Comparison of ENCODE assay signal across 8 mouse cellular contexts in the genomic region with DNA sequence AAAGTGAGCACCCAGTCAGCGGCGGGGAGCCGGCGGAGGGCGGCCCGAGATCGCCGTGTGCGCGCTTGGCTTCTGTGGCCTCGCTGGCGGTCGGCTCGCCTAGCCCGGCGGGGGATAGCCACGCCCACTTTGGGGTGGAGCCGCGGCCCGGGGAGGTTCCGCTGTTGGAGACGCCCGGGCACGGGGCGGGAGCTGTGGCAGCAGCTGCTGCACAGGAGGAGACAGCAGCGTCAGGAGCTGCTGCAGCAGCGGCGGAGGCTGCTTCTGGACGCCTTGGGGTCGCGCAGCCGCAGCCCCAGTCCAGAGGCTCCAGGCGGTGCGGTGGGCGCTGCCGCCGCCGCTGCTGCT. TPM values are rescaled to one million over a fixed set of nuclear protein-coding genes. Genes with fewer than 3 reads are reported as not detected.
A peak's percentile ranks its signal among the peaks of the same experiment; 100 is the strongest.
DNase-seq lines count a peak whose midpoint lies in the region; ATAC-seq and TF ChIP-seq lines count a peak whose summit lies in the region.

Gene Ttc7, plus strand, starts transcription at position 181 of the 348 bp plus-strand sequence.

- no peaks in the 10 kb centered on the region for H3K79me2 ChIP-seq in CH12.LX (replicated peaks; ENCODE audit: control insufficient read depth, extremely low read depth, insufficient read depth, poor library complexity, severe bottlenecking)

- H3K9me3 ChIP-seq in CH12.LX (replicated peaks; ENCODE audit: low read length): no peaks in the 10 kb centered on the region
- H3K9me3 ChIP-seq in forebrain, embryonic 12.5 days: no peaks in the 10 kb centered on the region
- H3K9me3 ChIP-seq in heart, postnatal 0 days (replicated peaks; ENCODE audit: control insufficient read depth, low read length): no peaks in the 10 kb centered on the region
- no peaks in the 10 kb centered on the region for H3K9me3 ChIP-seq in liver, postnatal 0 days (ENCODE audit: low read length)
- H3K9me3 ChIP-seq in neural tube, embryonic 14.5 days (ENCODE audit: control insufficient read depth, low read length): no peaks in the 10 kb centered on the region

- peak; percentile 81 for TF ChIP-seq POLR2A in CH12.LX (IDR thresholded peaks at IDR 0.05; ENCODE audit: low read depth, low read length)

- no peak for TF ChIP-seq RAD21 in CH12.LX (IDR thresholded peaks at IDR 0.05; ENCODE audit: low read depth, low read length)

- peak within 1 kb of the TSS; percentile 63 for H3K27ac ChIP-seq in CH12.LX (ENCODE audit: insufficient read depth, low read depth)
- H3K27ac ChIP-seq in forebrain, embryonic 12.5 days: peak within 1 kb of the TSS; percentile 82
- H3K27ac ChIP-seq in heart, postnatal 0 days (ENCODE audit: low read depth): peak within 1 kb of the TSS; percentile 93
- peak within 1 kb of the TSS; percentile 99 for H3K27ac ChIP-seq in liver, postnatal 0 days (ENCODE audit: low read depth)
- H3K27ac ChIP-seq in neural tube, embryonic 14.5 days (ENCODE audit: low read depth, low read length): peak within 1 kb of the TSS; percentile 81

- no peak for TF ChIP-seq EP300 in CH12.LX (IDR thresholded peaks at IDR 0.05; ENCODE audit: low read length)
- no peak for TF ChIP-seq EP300 in heart, postnatal 0 days (IDR thresholded peaks at IDR 0.05; ENCODE audit: low read depth)
- no peak for TF ChIP-seq EP300 in liver, postnatal 0 days (IDR thresholded peaks at IDR 0.05; ENCODE audit: low read depth)

- WGBS in forebrain, embryonic 12.5 days: under 1% methylated on average over 29 of the region's 38 CpGs
- WGBS in heart, postnatal 0 days: under 1% methylated on average over 33 of the region's 38 CpGs
- 1% methylated on average over 38 of the region's 38 CpGs for WGBS in large intestine, adult 2 months
- under 1% methylated on average over 37 of the region's 38 CpGs for WGBS in liver, postnatal 0 days (ENCODE audit: insufficient replicate concordance)
- WGBS in neural tube, embryonic 14.5 days: 0% methylated on average over 28 of the region's 38 CpGs

- H3K36me3 ChIP-seq in CH12.LX (replicated peaks in 1 of 2; ENCODE audit: control insufficient read depth in 1 of 2, insufficient read depth in 1 of 2, low read length in 1 of 2): peaks cover 0 to 7% of the 10 kb centered on the region in 2 experiments
- H3K36me3 ChIP-seq in forebrain, embryonic 12.5 days (replicated peaks): no peaks in the 10 kb centered on the region
- no peaks in the 10 kb centered on the region for H3K36me3 ChIP-seq in heart, postnatal 0 days (replicated peaks; ENCODE audit: control insufficient read depth, insufficient read depth, low read length)
- no peaks in the 10 kb centered on the region; the same call in 1 of the 2 replicates for H3K36me3 ChIP-seq in liver, postnatal 0 days (replicated peaks; ENCODE audit: insufficient read depth, low read length)
- H3K36me3 ChIP-seq in neural tube, embryonic 14.5 days (ENCODE audit: control insufficient read depth, insufficient read depth, low read length): no peaks in the 10 kb centered on the region

- peak; percentile 95 for ATAC-seq in forebrain, embryonic 12.5 days (ENCODE audit: low FRiP score)
- peak; percentile 95 for ATAC-seq in heart, postnatal 0 days (ENCODE audit: insufficient read depth, low read depth)
- ATAC-seq in liver, postnatal 0 days: peak; percentile 90
- peak; percentile 93 for ATAC-seq in neural tube, embryonic 14.5 days (ENCODE audit: low read depth)

- H3K9ac ChIP-seq in CH12.LX (ENCODE audit: insufficient read depth, low read depth): peak within 1 kb of the TSS; percentile 91
- H3K9ac ChIP-seq in forebrain, embryonic 12.5 days: peak within 1 kb of the TSS; percentile 82
- H3K9ac ChIP-seq in heart, postnatal 0 days (replicated peaks; ENCODE audit: low read depth, low read length): peak within 1 kb of the TSS; percentile 75
- H3K9ac ChIP-seq in liver, postnatal 0 days (replicated peaks): peak within 1 kb of the TSS; percentile 97
- H3K9ac ChIP-seq in neural tube, embryonic 14.5 days (replicated peaks; ENCODE audit: low read depth, low read length): peak within 1 kb of the TSS; percentile 80

- DNase-seq in CH12.LX (ENCODE audit: extremely low read depth): peak; percentile 90
- peak; percentile 89 for DNase-seq in c-Kit-positive CD71-positive TER-119-negative erythroid progenitor cells, embryonic 14.5 days (ENCODE audit: low read depth)
- peak; percentile 93 for DNase-seq in heart, postnatal 0 days (ENCODE audit: low spot score)
- DNase-seq in large intestine, adult 2 months (ENCODE audit: low read depth, low spot score): peak; percentile 82
- peak; percentile 99 for DNase-seq in liver, postnatal 0 days
- peak; percentile 99 for DNase-seq in testis, postnatal 10 days (ENCODE audit: low spot score)

- TF ChIP-seq CTCF in CH12.LX (conservative IDR thresholded peaks at IDR 0.05 in 1 of 2, IDR thresholded peaks at IDR 0.05 in 1 of 2; ENCODE audit: low read depth in 2 of 2, low read length in 2 of 2): no peak
- TF ChIP-seq CTCF in heart, postnatal 0 days (IDR thresholded peaks at IDR 0.05; ENCODE audit: low read depth): no peak
- no peak for TF ChIP-seq CTCF in liver, postnatal 0 days (IDR thresholded peaks at IDR 0.05; ENCODE audit: low read depth)

- in situ Hi-C loops in CH12.LX (cut with MboI; ENCODE audit: low pct_ligation_motif_present, low pct_unique_long_range_greater_than_20kb, low sequenced_read_pairs): no loop called here

- peak within 1 kb of the TSS; percentile 96 for H3K4me2 ChIP-seq in CH12.LX (ENCODE audit: insufficient read depth, low read depth, poor library complexity, severe bottlenecking)
- peak within 1 kb of the TSS; percentile 98 for H3K4me2 ChIP-seq in forebrain, embryonic 12.5 days
- H3K4me2 ChIP-seq in heart, postnatal 0 days (ENCODE audit: low read depth, low read length): peak within 1 kb of the TSS; percentile 85
- H3K4me2 ChIP-seq in liver, postnatal 0 days (ENCODE audit: low read depth, low read length): peak within 1 kb of the TSS; percentile 99
- H3K4me2 ChIP-seq in neural tube, embryonic 14.5 days (ENCODE audit: low read depth, low read length): peak within 1 kb of the TSS; percentile 91

- peak within 1 kb of the TSS; percentile 76 to 84 (median 82) for H3K4me3 ChIP-seq in CH12.LX (replicated peaks in 1 of 3; ENCODE audit: low read depth in 2 of 3, low read length in 2 of 3, poor library complexity in 1 of 3)
- peak within 1 kb of the TSS; percentile 75 for H3K4me3 ChIP-seq in forebrain, embryonic 12.5 days (replicated peaks)
- peak within 1 kb of the TSS; percentile 62 for H3K4me3 ChIP-seq in heart, postnatal 0 days (ENCODE audit: low read depth, low read length)
- peak within 1 kb of the TSS; percentile 88 for H3K4me3 ChIP-seq in liver, postnatal 0 days (ENCODE audit: low read depth, low read length)
- peak within 1 kb of the TSS; percentile 71 for H3K4me3 ChIP-seq in neural tube, embryonic 14.5 days (ENCODE audit: low read depth, low read length)

- peaks cover 2% of the 10 kb centered on the region for H3K27me3 ChIP-seq in CH12.LX (replicated peaks)
- H3K27me3 ChIP-seq in forebrain, embryonic 12.5 days: peaks cover 59% of the 10 kb centered on the region
- H3K27me3 ChIP-seq in heart, postnatal 0 days (ENCODE audit: control insufficient read depth, insufficient read depth, low read length): peaks cover 8% of the 10 kb centered on the region; the same call in 1 of the 2 replicates
- H3K27me3 ChIP-seq in liver, postnatal 0 days (ENCODE audit: insufficient read depth, low read length): no peaks in the 10 kb centered on the region
- H3K27me3 ChIP-seq in neural tube, embryonic 14.5 days (ENCODE audit: control insufficient read depth, insufficient read depth, low read length): peaks cover 6% of the 10 kb centered on the region; the same call in 1 of the 2 replicates

- dilution Hi-C loops in CH12.LX (cut with MboI; ENCODE audit: extremely low pct_ligation_motif_present, extremely low pct_unique_long_range_greater_than_20kb, low sequenced_read_pairs): no loop called here

- H3K4me1 ChIP-seq in CH12.LX (ENCODE audit: control insufficient read depth in 1 of 2, insufficient read depth in 2 of 2): peaks cover 0 to 38% of the 10 kb centered on the region in 2 experiments; a peak in 3 of 4 replicates
- peaks cover 28% of the 10 kb centered on the region for H3K4me1 ChIP-seq in forebrain, embryonic 12.5 days
- 0 out of 2 replicates have a peak, but pooled peaks cover 4% of the 10 kb centered on the region for H3K4me1 ChIP-seq in heart, postnatal 0 days (ENCODE audit: control insufficient read depth, insufficient read depth)
- peaks cover 50% of the 10 kb centered on the region for H3K4me1 ChIP-seq in liver, postnatal 0 days (ENCODE audit: insufficient read depth)
- peaks cover 10% of the 10 kb centered on the region; the same call in 1 of the 2 replicates for H3K4me1 ChIP-seq in neural tube, embryonic 14.5 days (ENCODE audit: control insufficient read depth, insufficient read depth, low read length)

TF ChIP-seq in CH12.LX, 34 proteins besides CTCF, POLR2A, EP300 and RAD21 (continues in another document):
- TF ChIP-seq SMC3 (IDR thresholded peaks at IDR 0.05; ENCODE audit: low read depth, low read length): no peak
- TF ChIP-seq ETS1 (conservative IDR thresholded peaks at IDR 0.05; ENCODE audit: low read depth, low read length): no peak
- TF ChIP-seq CHD1 (IDR thresholded peaks at IDR 0.05; ENCODE audit: low read depth, low read length): no peak
- TF ChIP-seq JUND (conservative IDR thresholded peaks at IDR 0.05; ENCODE audit: low read depth, low read length): no peak
- TF ChIP-seq MYC (IDR thresholded peaks at IDR 0.05; ENCODE audit: low read depth, low read length): no peak
- peak; percentile 36; the same call in 1 of the 2 replicates for TF ChIP-seq MXI1 (IDR thresholded peaks at IDR 0.05; ENCODE audit: low read depth, low read length)
- no peak for TF ChIP-seq MAZ (IDR thresholded peaks at IDR 0.05; ENCODE audit: low read depth, low read length)
- peak; percentile 74 for TF ChIP-seq TCF12 (IDR thresholded peaks at IDR 0.05; ENCODE audit: low read depth, low read length)
- TF ChIP-seq HCFC1 (IDR thresholded peaks at IDR 0.05; ENCODE audit: low read depth, low read length): no peak
- 0 out of 2 replicates have a peak, but pooled peaks have one; percentile 13 for TF ChIP-seq UBTF (IDR thresholded peaks at IDR 0.05; ENCODE audit: low read depth, low read length)
- no peak for TF ChIP-seq POLR2AphosphoS2 (IDR thresholded peaks at IDR 0.05; ENCODE audit: low read depth, low read length)
- peak; percentile 67 for TF ChIP-seq BHLHE40 (IDR thresholded peaks at IDR 0.05; ENCODE audit: low read depth, low read length)

RNA-seq across cellular contexts. Expression of gene Ttc7, which starts in this region (rescaled TPM):
- total RNA-seq in CH12.LX (2012; rRNA removed) (11.2 and 12.8 TPM in 2 replicates), CH12.LX (2014; rRNA removed) (5.8 and 6.2 TPM in 2 replicates)
- polyA plus RNA-seq in CH12.LX (2012; ENCODE audit: insufficient read length, low read depth): 16.0 and 16.4 TPM in 2 replicates
- polyA plus RNA-seq in forebrain, embryonic 12.5 days (2016; fragmentation: Nextera tagmentation; extraction: Ambion mirVana): 3.5 and 3.8 TPM in 2 replicates
- 3.5 and 6.7 TPM in 2 replicates for total RNA-seq in heart, postnatal 0 days (2014; rRNA removed; ENCODE audit: low replicate concordance)
- 2.5 and 2.7 TPM in 2 replicates for polyA plus RNA-seq in heart, postnatal 0 days (2015; fragmentation: Nextera tagmentation; extraction: Ambion mirVana)
- polyA plus RNA-seq in large intestine, adult 2 months (2012; rRNA removed): 61.2 and 65.5 TPM in 2 replicates
- polyA plus RNA-seq in liver, postnatal 0 days (2015; fragmentation: Nextera tagmentation; extraction: Ambion mirVana): 10.1 and 12.1 TPM in 2 replicates
- 6.7 and 7.2 TPM in 2 replicates for polyA plus RNA-seq in neural tube, embryonic 14.5 days (2014; fragmentation: Nextera tagmentation; extraction: Ambion mirVana)

Comparison
In these comparisons a context has a peak if more than half of its experiments do, and no peak if none do; other contexts are left out.
1. Peak in every context shown above with its lines: DNase-seq, ATAC-seq, H3K4me3 ChIP-seq and H3K27ac ChIP-seq.